Mouse (Mus musculus) intestine, embryonic 14.5 days (tissue): ENCODE data around the gene Apold1. TPM values are rescaled to one million over a fixed set of nuclear protein-coding genes. Genes with fewer than 3 reads are reported as not detected.

Source experiments
- ATAC-seq: fragments of 200-750 bp; cut with Nextera tagmentation; replicated peaks from 2 replicates; pipeline ENCODE4 v1.8.0; 2017; ENCODE audit warnings: low read depth, moderate number of reproducible peaks, moderate TSS enrichment, moderate library complexity; ENCODE audit not compliant: low FRiP score, low TSS enrichment
- DNase-seq: peaks from one replicate; pipeline ENCODE4 v3.0.0-alpha.2; 2018; ENCODE audit warnings: low spot score
- H3K27ac ChIP-seq: fragments of 300-500 bp; sonication (generic); 2 replicates; pipeline ENCODE4 v1.5.1; 2014; ENCODE audit warnings: low read depth, mild to moderate bottlenecking, control low read depth
- H3K27me3 ChIP-seq: fragments of 300-500 bp; sonication (generic); replicated peaks from 2 replicates; pipeline ENCODE4 v1.6.1; 2014; ENCODE audit warnings: low read length, control low read depth; ENCODE audit not compliant: control insufficient read depth, insufficient read depth
- H3K36me3 ChIP-seq: fragments of 300-500 bp; sonication (generic); 2 replicates; pipeline ENCODE4 v1.6.1; 2014; ENCODE audit warnings: low read length, control low read depth; ENCODE audit not compliant: control insufficient read depth, insufficient read depth
- H3K4me1 ChIP-seq: fragments of 300-500 bp; sonication (generic); replicated peaks from 2 replicates; pipeline ENCODE4 v1.6.1; 2014; ENCODE audit warnings: low read length, control low read depth, mixed read lengths; ENCODE audit not compliant: control insufficient read depth, insufficient read depth
- H3K4me2 ChIP-seq: fragments of 300-500 bp; sonication (generic); 2 replicates; pipeline ENCODE4 v1.6.1; 2014; ENCODE audit warnings: low read length
- H3K4me3 ChIP-seq: fragments of 300-500 bp; sonication (generic); 2 replicates; pipeline ENCODE4 v1.5.1; 2014; ENCODE audit warnings: low read depth, low read length, control low read depth, mixed read lengths
- H3K9ac ChIP-seq: fragments of 300-500 bp; sonication (generic); 2 replicates; pipeline ENCODE4 v1.6.1; 2014; ENCODE audit warnings: mild to moderate bottlenecking, low read length
- H3K9me3 ChIP-seq: fragments of 300-500 bp; sonication (generic); 2 replicates; pipeline ENCODE4 v1.6.1; 2016; ENCODE audit warnings: low read length, control low read depth; ENCODE audit not compliant: control insufficient read depth
- WGBS: fragments of 180-500 bp; shearing (Covaris S2); extraction: QIAGEN DNeasy Blood & Tissue Kit; methylation state at CpG from one replicate; pipeline ENCODE4 v1.1.7; 2014; 5-methylcytosine and 5-hydroxymethylcytosine counted together
- polyA plus RNA-seq: library from polyadenylated mRNA; unstranded; fragments of >200 nt; fragmentation: Nextera tagmentation; extraction: Ambion mirVana; gene quantifications from 2 replicates; pipeline ENCODE4 v1.2.1, GENCODE M21; 2014

Apold1 gene
- polyA plus RNA-seq, 1 experiment from 2014 or later, result 3.2 TPM

DNA sequence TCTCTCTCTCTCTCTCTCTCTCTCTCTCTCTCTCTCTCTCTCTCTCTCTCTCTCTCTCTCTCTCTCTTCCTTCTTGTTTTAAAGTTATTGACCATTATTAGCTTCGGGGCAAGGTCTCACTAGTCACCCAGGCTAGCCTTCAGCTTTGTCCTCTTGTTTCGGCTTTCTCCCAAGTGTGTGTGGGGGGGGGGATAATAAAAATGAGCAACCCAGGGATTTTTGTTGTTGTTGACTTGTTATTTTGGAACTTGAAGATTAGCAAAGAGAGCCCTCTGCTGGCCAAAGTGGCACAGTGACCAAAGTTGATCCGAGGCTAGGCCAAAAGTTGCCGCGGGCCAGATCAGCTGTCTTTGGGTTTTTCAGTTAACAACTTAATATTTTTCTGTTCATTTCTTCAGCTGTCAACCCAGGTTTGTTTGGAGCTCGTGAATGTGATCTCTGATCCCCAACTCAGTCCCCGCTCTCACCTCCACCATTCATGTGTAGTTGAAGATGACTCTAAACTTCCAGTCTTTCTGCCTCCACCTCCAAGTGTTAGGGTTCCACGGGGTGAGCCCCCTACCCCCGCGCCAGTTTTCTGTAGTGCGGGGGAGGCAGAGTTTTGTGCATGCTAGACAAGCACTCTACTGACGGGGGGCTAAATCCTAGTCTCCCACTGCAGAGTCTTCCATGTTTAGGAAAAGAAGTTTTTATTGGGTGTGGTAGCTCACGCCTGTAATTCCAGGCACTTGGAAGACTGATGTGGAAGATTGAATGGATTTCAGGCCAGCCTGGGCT is 34.0 kb upstream of the Apold1 start:
- H3K4me3 ChIP-seq, result no peak overlapping the region
- H3K27me3 ChIP-seq, result no peaks in the 10 kb centered on the region
- no peak; the same call in 1 of the 2 replicates for ATAC-seq
- WGBS, result 52% methylated on average over 13 of the region's 13 CpGs
- peaks cover 14% of the 10 kb centered on the region for H3K36me3 ChIP-seq
- H3K27ac ChIP-seq, result no peak overlapping the region
- H3K4me2 ChIP-seq, result no peak overlapping the region
- no peaks in the 10 kb centered on the region for H3K9me3 ChIP-seq
- DNase-seq, result peak; percentile 76
- H3K9ac ChIP-seq, result no peak overlapping the region
- no peaks in the 10 kb centered on the region for H3K4me1 ChIP-seq

DNA sequence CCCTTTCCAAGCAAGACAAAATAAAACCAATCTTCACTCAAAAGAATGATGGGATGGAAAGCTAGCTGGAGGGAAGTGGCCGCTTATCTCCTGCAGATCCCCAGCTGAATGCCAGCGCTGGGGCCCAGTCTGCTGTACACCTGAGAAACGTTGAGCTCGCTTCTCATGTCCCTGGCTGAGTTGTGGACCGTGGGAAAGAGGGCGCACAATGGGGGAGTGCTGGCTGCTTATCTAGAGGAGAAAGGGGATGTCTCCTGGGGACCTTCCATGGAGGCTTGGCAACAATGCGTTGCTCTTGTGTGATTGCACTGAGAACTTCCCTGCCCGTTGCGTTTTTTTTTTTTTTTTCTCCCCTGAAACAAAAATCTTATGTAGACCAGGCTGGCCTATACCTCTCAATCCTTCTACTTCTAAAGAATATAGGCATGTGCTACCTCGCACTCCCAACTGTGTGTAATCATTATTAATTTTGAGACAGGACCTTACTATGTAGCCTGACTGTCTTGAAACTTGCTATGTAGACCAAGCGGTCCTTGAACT is 32.9 kb upstream of the Apold1 start:
- 65% methylated on average over 11 of the region's 11 CpGs for WGBS
- Histone ChIP-seq H3K4me3 (no peak overlapping the region), H3K9me3 (no peaks in the 10 kb centered on the region), H3K4me1 (no peaks in the 10 kb centered on the region), H3K27me3 (no peaks in the 10 kb centered on the region), H3K36me3 (peaks cover 14% of the 10 kb centered on the region), H3K4me2 (no peak overlapping the region), H3K9ac (no peak overlapping the region), H3K27ac (no peak overlapping the region)
- no peak for ATAC-seq
- no peak for DNase-seq

DNA sequence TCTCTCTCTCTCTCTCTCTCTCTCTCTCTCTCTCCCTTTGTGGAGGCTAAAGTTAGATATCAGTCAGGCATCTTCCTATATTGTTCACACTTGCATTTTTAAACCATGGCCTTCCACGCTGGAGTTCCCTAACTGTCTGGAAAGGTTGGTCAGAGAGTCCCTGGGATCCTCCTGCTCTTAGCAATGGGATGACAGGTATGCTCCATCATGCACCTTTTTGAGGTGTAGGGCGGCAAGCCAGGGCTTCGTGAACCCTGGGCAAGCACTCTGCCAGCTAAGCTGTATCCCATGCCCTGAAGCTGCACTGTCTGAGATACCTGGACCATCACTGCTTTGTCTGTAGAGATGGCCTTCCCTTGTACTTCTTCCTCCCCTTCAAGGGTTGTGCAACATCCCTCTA is 32.3 kb upstream of the Apold1 start:
- H3K4me1 ChIP-seq, result no peaks in the 10 kb centered on the region
- H3K27ac ChIP-seq, result no peak overlapping the region
- DNase-seq, result no peak
- H3K9me3 ChIP-seq, result no peaks in the 10 kb centered on the region
- H3K4me3 ChIP-seq, result no peak overlapping the region
- peaks cover 18% of the 10 kb centered on the region for H3K36me3 ChIP-seq
- no peak overlapping the region for H3K9ac ChIP-seq
- no peaks in the 10 kb centered on the region for H3K27me3 ChIP-seq
- WGBS, result 94% methylated on average over 3 of the region's 3 CpGs
- no peak overlapping the region for H3K4me2 ChIP-seq
- no peak for ATAC-seq

DNA sequence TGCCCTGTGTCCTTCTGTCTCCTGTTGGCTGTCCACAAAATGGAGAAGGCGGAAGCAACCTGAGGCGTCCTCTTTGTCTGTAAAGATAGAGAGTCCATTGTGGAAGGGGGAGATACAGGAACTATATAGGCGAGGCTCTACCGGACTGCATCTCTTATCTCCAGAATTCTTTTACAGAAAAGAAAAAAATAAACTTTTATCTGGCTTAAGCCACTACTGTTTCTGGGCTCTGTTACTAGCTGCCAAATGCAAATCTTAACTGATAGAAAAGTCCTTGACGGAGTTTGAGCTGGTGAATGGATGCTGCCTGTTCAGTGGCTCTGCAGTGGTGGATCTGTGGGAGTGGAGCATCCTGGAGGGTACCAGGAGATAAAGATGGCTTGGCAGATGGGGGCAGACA is 30.2 kb upstream of the Apold1 start:
- DNase-seq, result no peak
- WGBS, result 79% methylated on average over 5 of the region's 5 CpGs
- Histone ChIP-seq H3K36me3 (peaks cover 18% of the 10 kb centered on the region), H3K9me3 (no peaks in the 10 kb centered on the region), H3K4me3 (no peak overlapping the region), H3K4me1 (no peaks in the 10 kb centered on the region), H3K4me2 (no peak overlapping the region), H3K27ac (no peak overlapping the region), H3K27me3 (no peaks in the 10 kb centered on the region), H3K9ac (no peak overlapping the region)
- no peak for ATAC-seq

DNA sequence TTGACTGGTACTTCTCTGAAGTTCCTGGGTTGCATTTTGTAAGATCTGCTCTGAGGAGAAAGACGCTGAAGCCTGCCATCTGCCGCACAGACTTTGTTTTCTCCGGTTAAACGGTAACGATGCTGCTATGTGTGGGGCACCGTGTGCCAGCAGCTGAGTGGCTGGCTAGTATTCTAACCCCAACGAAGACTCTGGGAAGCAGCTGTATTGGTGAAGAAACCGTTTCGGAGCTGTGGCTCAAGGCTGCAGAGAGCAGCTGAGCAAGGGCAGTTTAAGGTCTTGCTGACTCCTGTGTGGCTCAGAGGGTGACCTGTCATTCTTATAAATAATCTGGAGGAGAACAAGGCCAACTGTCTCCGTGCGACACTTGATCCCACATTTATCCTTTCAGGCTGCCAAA is 27.5 kb upstream of the Apold1 start:
- Histone ChIP-seq H3K36me3 (peaks cover 18% of the 10 kb centered on the region), H3K4me3 (no peak overlapping the region), H3K27ac (no peak overlapping the region), H3K27me3 (no peaks in the 10 kb centered on the region), H3K4me2 (no peak overlapping the region), H3K9ac (no peak overlapping the region), H3K9me3 (no peaks in the 10 kb centered on the region), H3K4me1 (no peaks in the 10 kb centered on the region)
- DNase-seq, result no peak
- no peak for ATAC-seq
- 77% methylated on average over 11 of the region's 11 CpGs for WGBS

DNA sequence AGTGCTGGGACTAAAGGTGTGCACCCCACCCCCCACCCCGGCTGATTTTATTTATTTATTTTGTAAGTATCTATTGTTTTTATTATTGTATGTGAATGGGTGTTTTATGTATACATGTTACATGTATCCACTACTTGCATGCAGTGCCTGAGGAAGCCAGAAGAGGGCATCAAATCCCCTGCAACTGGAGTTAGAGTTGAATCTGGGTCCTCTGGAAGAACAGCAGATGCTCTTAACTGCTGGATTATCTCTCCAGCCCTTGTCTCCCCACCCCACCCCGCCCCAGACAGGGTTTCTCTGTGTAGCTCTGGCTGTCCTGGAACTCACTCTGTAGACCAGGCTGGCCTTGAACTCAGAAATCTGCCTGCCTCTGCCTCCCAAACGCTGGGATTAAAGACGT is 25.1 kb upstream of the Apold1 start:
- DNase-seq (no peak), ATAC-seq (no peak)
- WGBS, result 86% methylated on average over 4 of the region's 4 CpGs
- H3K4me2 ChIP-seq, result no peak overlapping the region
- H3K27me3 ChIP-seq, result no peaks in the 10 kb centered on the region
- H3K9me3 ChIP-seq, result no peaks in the 10 kb centered on the region
- no peak overlapping the region for H3K27ac ChIP-seq
- H3K9ac ChIP-seq, result no peak overlapping the region
- peaks cover 13% of the 10 kb centered on the region for H3K36me3 ChIP-seq
- no peak overlapping the region for H3K4me3 ChIP-seq
- H3K4me1 ChIP-seq, result no peaks in the 10 kb centered on the region

DNA sequence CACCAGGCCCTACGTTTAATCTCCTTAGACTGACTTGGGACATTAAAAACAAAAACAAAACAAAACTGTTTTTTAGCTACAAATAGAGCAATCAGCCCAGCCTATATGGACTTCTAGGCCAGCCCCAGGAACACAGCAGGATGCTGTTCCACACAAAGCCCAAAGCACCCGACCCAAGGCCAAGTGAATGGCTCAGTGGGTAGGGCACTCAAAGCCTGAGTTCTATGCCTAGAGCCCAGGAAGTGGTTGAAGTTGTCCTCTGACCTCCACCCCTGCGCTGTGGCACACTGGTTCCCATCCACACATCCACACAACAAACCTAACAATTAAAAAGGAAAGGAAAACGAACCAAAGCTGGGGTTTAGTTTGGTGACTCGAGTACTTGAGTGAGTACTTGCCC is 20.2 kb upstream of the Apold1 start:
- Histone ChIP-seq H3K9ac (no peak overlapping the region), H3K4me3 (no peak overlapping the region), H3K36me3 (no peaks in the 10 kb centered on the region), H3K4me2 (no peak overlapping the region), H3K9me3 (0 out of 2 replicates have a peak, but pooled peaks cover 5% of the 10 kb centered on the region), H3K4me1 (no peaks in the 10 kb centered on the region), H3K27ac (no peak overlapping the region), H3K27me3 (no peaks in the 10 kb centered on the region)
- 70% methylated on average over 5 of the region's 5 CpGs for WGBS
- no peak for ATAC-seq
- no peak for DNase-seq

DNA sequence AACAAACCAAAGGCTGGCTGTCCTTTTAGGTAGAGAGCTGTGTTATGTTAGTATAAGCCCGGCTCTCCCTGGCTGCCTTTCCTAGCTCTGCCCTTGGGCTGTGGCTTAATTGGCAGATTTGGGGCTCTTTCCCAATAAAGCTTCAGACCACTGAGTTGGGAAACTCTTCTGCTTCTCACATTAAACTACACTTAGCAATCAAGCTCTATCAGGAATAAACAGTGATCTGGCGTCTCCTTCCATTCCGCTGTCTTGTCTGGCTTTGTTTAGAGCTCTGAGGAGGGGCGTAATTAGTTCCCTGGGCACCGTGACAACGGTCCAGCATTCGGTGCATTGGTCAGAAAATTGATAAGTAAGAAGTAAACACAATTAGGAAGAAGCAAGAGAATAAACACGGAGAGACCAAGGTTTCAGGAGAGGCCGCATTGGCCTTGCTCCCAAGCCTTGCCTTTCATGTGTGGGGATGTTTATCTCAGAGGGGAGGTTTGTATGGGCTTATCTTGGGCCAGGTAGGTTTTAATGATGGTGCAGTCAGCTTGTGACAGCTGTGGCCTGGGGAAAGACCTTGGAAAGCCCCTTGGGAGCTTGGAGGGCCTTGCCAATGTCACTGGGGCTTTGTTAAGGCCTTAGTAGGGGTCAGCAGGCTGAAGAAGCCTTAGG is 19.5 kb upstream of the Apold1 start:
- no peak for ATAC-seq
- Histone ChIP-seq H3K4me2 (no peak overlapping the region), H3K9ac (no peak overlapping the region), H3K27me3 (no peaks in the 10 kb centered on the region), H3K4me1 (no peaks in the 10 kb centered on the region), H3K27ac (no peak overlapping the region), H3K4me3 (no peak overlapping the region), H3K9me3 (0 out of 2 replicates have a peak, but pooled peaks cover 5% of the 10 kb centered on the region), H3K36me3 (no peaks in the 10 kb centered on the region)
- no peak for DNase-seq
- 43% methylated on average over 9 of the region's 9 CpGs for WGBS
